Mouse (Mus musculus) retina, adult 2 months (tissue): ENCODE results near the gene Pik3c2a.
"Not testable (repeated sequence)": the region's sequence is repeated elsewhere in the genome, so short reads cannot be mapped to it uniquely, and the experiment has no call there.

ENCODE experiments used
- DNase-seq: peaks from one replicate; pipeline ENCODE4 v3.0.0-alpha.2; 2012; ENCODE audit warnings: low read depth, low spot score

Gene Pik3c2a

GRCm38 (mm10) chr7:116392329-116392728 lies 50.9 kb downstream of the Pik3c2a start:
- no peak for DNase-seq

- not testable (repeated sequence) for DNase-seq
Measured at GRCm38 (mm10) chr7:116387389-116387788, 55.9 kb downstream of the Pik3c2a start.

GRCm38 (mm10) chr7:116379181-116379580 lies 64.1 kb downstream of the Pik3c2a start:
- not testable (repeated sequence) for DNase-seq

- DNase-seq, result no peak
Measured at GRCm38 (mm10) chr7:116374284-116374683, 69.0 kb downstream of the Pik3c2a start.

- DNase-seq, result no peak
Measured at GRCm38 (mm10) chr7:116336226-116336625, 107.0 kb downstream of the Pik3c2a start.

- no peak for DNase-seq
Measured at GRCm38 (mm10) chr7:116335133-116335532, 108.1 kb downstream of the Pik3c2a start.

- no peak for DNase-seq
Measured at GRCm38 (mm10) chr7:116334669-116335038, 108.6 kb downstream of the Pik3c2a start.

- DNase-seq, result peak; percentile 87
Measured at GRCm38 (mm10) chr7:116333713-116334668, 109.3 kb downstream of the Pik3c2a start, which contains the start of gene Rps13. Gene Rps13, minus strand, starts transcription at chr7:116334195.

- DNase-seq, result no peak
Measured at GRCm38 (mm10) chr7:116331246-116331645, 112.0 kb downstream of the Pik3c2a start.

- DNase-seq, result no peak
Measured at GRCm38 (mm10) chr7:116329858-116330257, 113.4 kb downstream of the Pik3c2a start.

GRCm38 (mm10) chr7:116328777-116329176 lies 114.5 kb downstream of the Pik3c2a start:
- DNase-seq, result no peak

- DNase-seq, result no peak
Measured at GRCm38 (mm10) chr7:116327901-116328300, 115.3 kb downstream of the Pik3c2a start.

GRCm38 (mm10) chr7:116323331-116323964 lies 119.8 kb downstream of the Pik3c2a start:
- DNase-seq, result no peak

GRCm38 (mm10) chr7:116309456-116309855 lies 133.8 kb downstream of the Pik3c2a start:
- no peak for DNase-seq

GRCm38 (mm10) chr7:116308632-116308991 lies 134.6 kb downstream of the Pik3c2a start:
- no peak for DNase-seq

GRCm38 (mm10) chr7:116307871-116308631 lies 135.2 kb downstream of the Pik3c2a start, which contains the start of gene Plekha7:
Gene Plekha7, minus strand, starts transcription at chr7:116308376.
- no peak for DNase-seq

GRCm38 (mm10) chr7:116307099-116307870 lies 136.0 kb downstream of the Pik3c2a start:
- DNase-seq, result no peak

- DNase-seq, result no peak
Measured at GRCm38 (mm10) chr7:116306601-116307000, 136.6 kb downstream of the Pik3c2a start.

GRCm38 (mm10) chr7:116301661-116302311 lies 141.5 kb downstream of the Pik3c2a start:
- no peak for DNase-seq

- DNase-seq, result no peak
Measured at GRCm38 (mm10) chr7:116301144-116301543, 142.1 kb downstream of the Pik3c2a start.

GRCm38 (mm10) chr7:116298851-116299250 lies 144.4 kb downstream of the Pik3c2a start:
- DNase-seq, result no peak
